Mouse (Mus musculus) heart, adult 8-10 months (tissue): ENCODE data around the gene Usf2. TPM values are rescaled to one million over a fixed set of nuclear protein-coding genes. Genes with fewer than 3 reads are reported as not detected.

Experiments used
- DNase-seq: peaks from one replicate; pipeline ENCODE4 v3.0.0; 2022; ENCODE audit warnings: low spot score
- total RNA-seq, 4 experiments: library from RNA; stranded (reverse); gene quantifications; 2 replicates each; pipeline ENCODE4 v1.2.4; 2022

Usf2 gene
- total RNA-seq, 4 experiments from 2014 or later, result 102 to 121 (median 107) TPM

DNA sequence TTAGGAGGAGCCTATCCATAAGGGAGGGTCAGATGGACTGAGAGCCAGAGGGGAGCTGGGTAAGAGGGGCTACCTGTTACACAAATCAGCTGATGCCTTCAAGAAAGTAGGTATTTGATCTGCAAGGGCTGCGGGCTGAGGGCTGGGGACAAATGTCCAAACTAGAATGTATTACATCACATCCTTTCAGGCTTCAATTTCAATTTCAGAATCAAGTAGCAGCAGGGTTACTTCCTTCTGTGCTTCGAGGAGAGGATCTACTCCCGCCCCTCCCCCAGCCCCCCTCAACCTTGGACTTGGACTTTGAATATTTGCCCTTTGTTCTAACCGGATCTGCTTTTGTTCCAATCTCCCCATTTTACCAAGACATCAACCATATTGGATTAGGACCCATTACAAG, 39.4 kb downstream of the Usf2 start:
- no peak for DNase-seq

DNA sequence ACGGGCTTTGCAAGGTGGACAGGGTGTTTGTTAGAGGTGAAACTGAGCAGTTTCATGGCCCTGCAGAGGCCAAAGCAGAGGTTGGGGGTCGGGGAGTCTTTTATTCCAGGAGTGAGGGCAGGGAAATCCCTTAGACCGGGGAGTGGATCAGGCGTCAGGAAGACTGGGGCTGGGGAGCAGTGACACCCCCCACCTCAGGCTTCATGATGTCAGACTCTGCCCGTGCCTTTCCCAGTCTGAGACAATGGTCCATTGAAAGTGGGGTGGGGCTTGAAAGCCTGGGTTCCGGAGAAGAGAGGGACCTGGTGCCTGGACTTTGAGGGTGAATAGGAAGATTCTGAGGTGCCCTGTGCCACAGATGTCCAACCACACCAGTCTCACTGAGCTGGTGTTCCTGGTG, 39.9 kb downstream of the Usf2 start:
- no peak for DNase-seq

DNA sequence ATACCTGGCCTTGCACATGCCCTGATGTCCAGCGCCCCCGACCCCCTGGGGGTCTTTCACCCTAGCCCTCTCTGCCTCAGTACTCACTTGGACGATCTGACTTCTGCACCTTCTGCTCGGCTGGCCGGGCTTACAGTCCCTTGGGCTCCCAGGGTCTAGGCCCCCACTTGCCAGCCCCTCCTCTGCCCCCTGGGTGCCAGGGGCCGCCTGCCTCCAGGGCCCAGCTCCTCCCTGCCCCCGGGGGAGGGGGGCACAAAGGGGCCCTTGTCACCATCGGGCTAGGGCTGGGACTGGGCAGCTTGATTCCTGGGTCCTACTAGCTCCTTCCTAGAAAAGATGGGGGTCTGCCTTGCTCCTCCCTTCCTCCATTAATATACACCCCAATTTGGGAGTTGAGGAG, 41.9 kb downstream of the Usf2 start, which contains the start of gene Mag:
TSS of gene Mag (minus strand) at position 142 of the 400 bp plus-strand sequence.
- DNase-seq, result no peak

GRCm38 (mm10) chr7:30909773-30910172, 46.8 kb downstream of the Usf2 start:
- no peak for DNase-seq

GRCm38 (mm10) chr7:30908992-30909431, 47.6 kb downstream of the Usf2 start:
- DNase-seq, result no peak

DNA sequence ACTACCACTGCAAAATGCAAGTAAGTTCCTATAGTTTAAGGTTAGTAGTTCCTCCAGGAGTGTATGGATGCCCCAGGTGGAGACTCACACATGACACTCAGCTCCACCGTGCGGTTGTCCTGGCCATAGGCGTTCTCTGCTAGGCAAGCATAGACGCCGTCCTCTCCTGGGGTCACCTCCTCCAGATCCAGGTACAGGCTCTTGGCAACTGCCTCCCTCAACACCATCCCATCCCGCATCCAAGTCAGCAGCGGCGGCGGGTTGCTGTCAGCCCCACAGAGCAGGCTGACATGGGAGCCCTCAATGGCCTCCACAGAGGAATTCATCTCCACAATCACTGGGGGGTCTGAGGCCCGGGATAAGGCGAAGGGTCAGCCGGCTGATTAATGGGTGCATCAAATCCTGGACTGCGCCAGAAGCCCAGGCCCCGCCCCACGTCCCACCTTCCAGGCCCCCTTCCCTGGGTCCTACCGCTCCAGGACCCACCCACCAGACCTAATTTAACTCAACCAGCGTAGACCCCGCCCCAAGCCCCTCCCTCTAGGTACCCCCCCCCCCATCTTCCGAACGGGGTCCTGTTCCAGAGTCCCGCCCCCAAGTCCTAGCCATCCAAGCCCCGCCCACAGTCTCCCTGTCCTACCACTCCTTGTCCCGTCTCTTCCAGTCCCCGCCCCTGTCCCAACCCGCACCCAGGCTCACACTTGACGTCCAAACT, 48.2 kb downstream of the Usf2 start:
- no peak for DNase-seq

GRCm38 (mm10) chr7:30904042-30904441, 52.6 kb downstream of the Usf2 start:
- no peak for DNase-seq

Other genes with a start within 250 kb of the Usf2 start
- gene Atp4a, start 244.6 kb downstream of the Usf2 start, total RNA-seq, result under 1 TPM in 3 of 4 experiments, not detected in 1; 0.09 to 0.28 (median 0.16) TPM
- 100 to 1,000 TPM; 229 to 268 (median 258) TPM for gene Tmem147, start 227.3 kb downstream of the Usf2 start, total RNA-seq
- gene Gapdhs, start 213.1 kb downstream of the Usf2 start, total RNA-seq, result not detected
- gene Sbsn, start 205.3 kb downstream of the Usf2 start, total RNA-seq, result 1 to 10 TPM; 1.3 to 4.6 (median 3.0) TPM
- gene Dmkn, start 193.0 kb downstream of the Usf2 start, total RNA-seq, result 1 to 10 TPM in 3 of 4 experiments, under 1 TPM in 1; 0.82 to 1.7 (median 1.4) TPM
- not detected for gene Krtdap, start 168.9 kb downstream of the Usf2 start, total RNA-seq
- under 1 TPM in 2 of 4 experiments, not detected in 2; 0.25 to 0.46 TPM for gene Ffar2, start 133.0 kb downstream of the Usf2 start, total RNA-seq
- gene Ffar3, start 100.6 kb downstream of the Usf2 start, total RNA-seq, result not detected
- gene Ffar1, start 95.2 kb downstream of the Usf2 start, total RNA-seq, result not detected
- gene Cd22, start 76.5 kb downstream of the Usf2 start, total RNA-seq, result 1 to 10 TPM in 1 of 4 experiments, under 1 TPM in 3; 0.52 to 1.0 (median 0.71) TPM
- not detected for gene Mag, start 41.9 kb downstream of the Usf2 start, total RNA-seq
- 1 to 10 TPM; 3.6 to 9.2 (median 5.7) TPM for gene Hamp2, start 32.1 kb downstream of the Usf2 start, total RNA-seq
- 10 to 100 TPM in 3 of 4 experiments, 1 to 10 TPM in 1; 9.3 to 31.5 (median 13.6) TPM for gene Hamp, start 12.8 kb downstream of the Usf2 start, total RNA-seq
- 1 to 10 TPM; 2.6 to 3.8 (median 3.1) TPM for gene Lsr, start 16.7 kb upstream of the Usf2 start, total RNA-seq
- under 1 TPM in 2 of 4 experiments, not detected in 2; 0.25 TPM for gene Fam187b, start 17.0 kb upstream of the Usf2 start, total RNA-seq
- gene Fxyd5, start 85.7 kb upstream of the Usf2 start, total RNA-seq, result 10 to 100 TPM; 22.7 to 35.0 (median 28.4) TPM
- 1 to 10 TPM in 2 of 4 experiments, under 1 TPM in 2; 0.49 to 1.5 (median 1.1) TPM for gene Fxyd7, start 94.7 kb upstream of the Usf2 start, total RNA-seq
- 1,000 to 10,000 TPM in 2 of 4 experiments, 100 to 1,000 TPM in 2; 843 to 1,156 (median 1,037) TPM for gene Fxyd1, start 100.4 kb upstream of the Usf2 start, total RNA-seq
- gene Lgi4, start 102.5 kb upstream of the Usf2 start, total RNA-seq, result 1 to 10 TPM; 2.6 to 3.8 (median 3.4) TPM
- 1 to 10 TPM in 2 of 4 experiments, under 1 TPM in 2; 0.71 to 4.8 (median 1.6) TPM for gene Fxyd3, start 119.9 kb upstream of the Usf2 start, total RNA-seq
- 1 to 10 TPM; 2.2 to 3.7 (median 2.6) TPM for gene Hpn, start 158.5 kb upstream of the Usf2 start, total RNA-seq
- 10 to 100 TPM; 36.1 to 54.8 (median 38.3) TPM for gene Scn1b, start 170.2 kb upstream of the Usf2 start, total RNA-seq
- gene Gramd1a, start 199.1 kb upstream of the Usf2 start, total RNA-seq, result 10 to 100 TPM; 26.6 to 42.2 (median 33.0) TPM